In genomic region chr1:165348627-165349026, GRCm38 (mm10) we compare ENCODE assay signal across 23 mouse cellular contexts. TPM values are rescaled to one million over a fixed set of nuclear protein-coding genes. Genes with fewer than 3 reads are reported as not detected.
A peak's percentile ranks its signal among the peaks of the same experiment; 100 is the strongest.
DNase-seq lines count a peak whose midpoint lies in the region; ATAC-seq and TF ChIP-seq lines count a peak whose summit lies in the region.
"Had no signal": no experiment of that assay in that cellular context is flagged by ENCODE, and none has a peak within 500 bp of the region (broad histone marks: within the 10 kb centered on the region; RNA-seq: fewer than 3 reads in every experiment).

No protein-coding gene starts in this region.

- no peak overlapping the region for H3K4me2 ChIP-seq in liver, embryonic 11.5 days
- H3K4me2 ChIP-seq in kidney, postnatal 0 days (ENCODE audit: low read length) = no peak overlapping the region
- no peak overlapping the region for H3K4me2 ChIP-seq in liver, embryonic 15.5 days
- no peak overlapping the region for H3K4me2 ChIP-seq in midbrain, embryonic 16.5 days (ENCODE audit: low read length)
- H3K4me2 ChIP-seq: forebrain, embryonic 12.5 days; heart, embryonic 11.5 days; hindbrain, embryonic 14.5 days; limb, embryonic 12.5 days; midbrain, embryonic 11.5 days; neural tube, embryonic 12.5 days had no signal

- no peak overlapping the region for H3K4me3 ChIP-seq in liver, adult 2 months (ENCODE audit: insufficient read depth, low read depth, low read length)
- H3K4me3 ChIP-seq in liver, embryonic 11.5 days (ENCODE audit: low read depth, low read length) = no peak overlapping the region
- no peak overlapping the region for H3K4me3 ChIP-seq in kidney, postnatal 0 days (replicated peaks; ENCODE audit: low read depth, low read length)
- H3K4me3 ChIP-seq in liver, embryonic 15.5 days (replicated peaks) = no peak overlapping the region
- no peak overlapping the region for H3K4me3 ChIP-seq in midbrain, embryonic 16.5 days (ENCODE audit: low read depth, low read length)
- H3K4me3 ChIP-seq: embryonic facial prominence, embryonic 10.5 days; forebrain, embryonic 12.5 days; gastrocnemius, adult 2 months; limb, embryonic 12.5 days; neural tube, embryonic 12.5 days had no signal

- no peak for TF ChIP-seq CTCF in liver, adult 2 months (IDR thresholded peaks at IDR 0.05; ENCODE audit: low read depth, low read length)
- TF ChIP-seq CTCF in kidney, postnatal 0 days (IDR thresholded peaks at IDR 0.05; ENCODE audit: low read depth) = no peak

- DNase-seq in liver, adult 2 months (ENCODE audit: extremely low read depth, low read depth, low spot score) = peak; percentile 98
- no peak for DNase-seq in liver, embryonic 11.5 days (ENCODE audit: low spot score)
- peak; percentile 14 for DNase-seq in kidney, postnatal 0 days (ENCODE audit: low spot score)
- no peak for DNase-seq in retina, postnatal 1 day
- no peak for DNase-seq in heart, postnatal 25 days (ENCODE audit: low spot score)
- DNase-seq in cerebellum, adult 11-12 months = no peak
- DNase-seq: adrenal gland, postnatal 36 days; cerebellum, adult 2 months; gastrocnemius, adult 2 months; heart, postnatal 10 days; layer of hippocampus, adult 9-11 months; thymus, adult 2 months had no signal

- no peaks in the 10 kb centered on the region for H3K27me3 ChIP-seq in liver, adult 2 months (ENCODE audit: control insufficient read depth, insufficient read depth, low read length)
- no peaks in the 10 kb centered on the region for H3K27me3 ChIP-seq in liver, embryonic 11.5 days (replicated peaks; ENCODE audit: control insufficient read depth, insufficient read depth, low read length)
- no peaks in the 10 kb centered on the region for H3K27me3 ChIP-seq in kidney, postnatal 0 days (ENCODE audit: insufficient read depth, low read length)
- H3K27me3 ChIP-seq in liver, embryonic 15.5 days = no peaks in the 10 kb centered on the region
- no peaks in the 10 kb centered on the region for H3K27me3 ChIP-seq in midbrain, embryonic 16.5 days (ENCODE audit: control insufficient read depth, insufficient read depth, low read depth, low read length)
- H3K27me3 ChIP-seq: forebrain, embryonic 12.5 days; limb, embryonic 12.5 days; neural tube, embryonic 12.5 days had no signal

- no peaks in the 10 kb centered on the region for H3K9me3 ChIP-seq in liver, embryonic 11.5 days (ENCODE audit: control insufficient read depth, low read length)
- H3K9me3 ChIP-seq in kidney, postnatal 0 days (replicated peaks; ENCODE audit: low read length) = no peaks in the 10 kb centered on the region
- no peaks in the 10 kb centered on the region for H3K9me3 ChIP-seq in liver, embryonic 15.5 days (replicated peaks)
- H3K9me3 ChIP-seq in midbrain, embryonic 16.5 days (replicated peaks; ENCODE audit: control insufficient read depth, low read length, poor library complexity, severe bottlenecking) = no peaks in the 10 kb centered on the region
- H3K9me3 ChIP-seq: embryonic facial prominence, embryonic 10.5 days; forebrain, embryonic 12.5 days; G1E; limb, embryonic 12.5 days; neural tube, embryonic 12.5 days had no signal

- H3K27ac ChIP-seq in liver, adult 2 months (replicated peaks; ENCODE audit: insufficient read depth, low read depth, low read length) = no peak overlapping the region
- no peak overlapping the region for H3K27ac ChIP-seq in liver, embryonic 11.5 days (ENCODE audit: low read depth, low read length)
- H3K27ac ChIP-seq in kidney, postnatal 0 days = no peak overlapping the region
- no peak overlapping the region for H3K27ac ChIP-seq in liver, embryonic 15.5 days (replicated peaks)
- no peak overlapping the region for H3K27ac ChIP-seq in midbrain, embryonic 16.5 days (ENCODE audit: low read length)
- H3K27ac ChIP-seq: embryonic facial prominence, embryonic 10.5 days; forebrain, embryonic 12.5 days; gastrocnemius, adult 2 months; hindbrain, embryonic 14.5 days; limb, embryonic 12.5 days; neural tube, embryonic 12.5 days had no signal

- TF ChIP-seq POLR2A in liver, adult 2 months (IDR thresholded peaks at IDR 0.05; ENCODE audit: extremely low read depth, insufficient read depth, low read length) = no peak

- no peak for ATAC-seq in liver, embryonic 11.5 days (replicated peaks; ENCODE audit: low FRiP score)
- no peak for ATAC-seq in kidney, postnatal 0 days (replicated peaks; ENCODE audit: low FRiP score, low read depth)
- peak; percentile 44; the same call in 1 of the 2 replicates for ATAC-seq in liver, embryonic 15.5 days (ENCODE audit: insufficient read depth)
- ATAC-seq in midbrain, embryonic 16.5 days = no peak
- ATAC-seq: lung, postnatal 0 days had no signal

- H3K36me3 ChIP-seq in liver, adult 2 months (ENCODE audit: control insufficient read depth, insufficient read depth, low read length) = peaks cover 21% of the 10 kb centered on the region
- peaks cover 3% of the 10 kb centered on the region; the same call in 1 of the 2 replicates for H3K36me3 ChIP-seq in liver, embryonic 11.5 days (ENCODE audit: control insufficient read depth, insufficient read depth, low read length)
- peaks cover 5% of the 10 kb centered on the region; the same call in 1 of the 2 replicates for H3K36me3 ChIP-seq in kidney, postnatal 0 days (ENCODE audit: insufficient read depth, low read length)
- peaks cover 23% of the 10 kb centered on the region for H3K36me3 ChIP-seq in liver, embryonic 15.5 days (replicated peaks)
- peaks cover 13% of the 10 kb centered on the region for H3K36me3 ChIP-seq in midbrain, embryonic 16.5 days (ENCODE audit: control insufficient read depth, insufficient read depth, low read length)

- intact Hi-C loops in heart, postnatal 25 days (cut with DNase I) = no loop called here

- H3K9ac ChIP-seq in liver, adult 2 months (ENCODE audit: low read depth, low read length) = no peak overlapping the region
- no peak overlapping the region for H3K9ac ChIP-seq in liver, embryonic 11.5 days (ENCODE audit: low read depth, low read length)
- no peak overlapping the region for H3K9ac ChIP-seq in kidney, postnatal 0 days (ENCODE audit: low read depth, low read length)
- no peak overlapping the region for H3K9ac ChIP-seq in liver, embryonic 15.5 days
- H3K9ac ChIP-seq in midbrain, embryonic 16.5 days (ENCODE audit: low read depth, low read length) = no peak overlapping the region
- H3K9ac ChIP-seq: forebrain, embryonic 12.5 days; hindbrain, embryonic 14.5 days; limb, embryonic 12.5 days; neural tube, embryonic 12.5 days had no signal

- peaks cover 3% of the 10 kb centered on the region; the same call in 1 of the 2 replicates for H3K4me1 ChIP-seq in liver, adult 2 months (ENCODE audit: control insufficient read depth, insufficient read depth, low read length)
- H3K4me1 ChIP-seq in liver, embryonic 11.5 days (replicated peaks; ENCODE audit: control insufficient read depth, insufficient read depth, low read length) = no peaks in the 10 kb centered on the region
- H3K4me1 ChIP-seq in kidney, postnatal 0 days (replicated peaks; ENCODE audit: insufficient read depth, low read length) = no peaks in the 10 kb centered on the region
- no peaks in the 10 kb centered on the region for H3K4me1 ChIP-seq in liver, embryonic 15.5 days (replicated peaks)
- peaks cover 6% of the 10 kb centered on the region; the same call in 1 of the 2 replicates for H3K4me1 ChIP-seq in midbrain, embryonic 16.5 days (ENCODE audit: control insufficient read depth, insufficient read depth, low read length)
- H3K4me1 ChIP-seq: embryonic facial prominence, embryonic 10.5 days; neural tube, embryonic 12.5 days had no signal

- H3K79me2 ChIP-seq in liver, adult 2 months (ENCODE audit: control insufficient read depth, insufficient read depth, low read length) = no peaks in the 10 kb centered on the region; the same call in 1 of the 2 replicates

RNA-seq across cellular contexts. Expression of gene Gpr161, which starts 53.0 kb away (rescaled TPM):
- total RNA-seq in liver, adult 2 months (2014; rRNA removed) = 0.09 and 0.13 TPM in 2 replicates
- 0.07 and 0.17 TPM in 2 replicates for polyA plus RNA-seq in liver, adult 2 months (2012; rRNA removed)
- 0.48 and 0.58 TPM in 2 replicates for polyA plus RNA-seq in liver, embryonic 11.5 days (2014; fragmentation: Nextera tagmentation; extraction: Ambion mirVana)
- polyA plus RNA-seq in kidney, postnatal 0 days (2015; fragmentation: Nextera tagmentation; extraction: Ambion mirVana) = 0.87 and 0.94 TPM in 2 replicates
- polyA plus RNA-seq in liver, embryonic 15.5 days (2015; fragmentation: Nextera tagmentation; extraction: Ambion mirVana) = 0.05 TPM in 2 replicates
- 1 to 10 TPM; 1.2 to 2.2 TPM for total RNA-seq in heart, postnatal 25 days (2021)
- polyA plus RNA-seq in midbrain, embryonic 16.5 days (2015; fragmentation: Nextera tagmentation; extraction: Ambion mirVana) = 4.1 and 4.7 TPM in 2 replicates
- polyA plus RNA-seq: G1E had no signal

Comparison
In these comparisons a context has a peak if more than half of its experiments do, and no peak if none do; other contexts are left out.
1. DNase-seq: peak in liver, adult 2 months (single experiment) and kidney, postnatal 0 days (single experiment); none in liver, embryonic 11.5 days (single experiment), retina, postnatal 1 day (single experiment), heart, postnatal 25 days (single experiment) and cerebellum, adult 11-12 months (single experiment).